Mouse (Mus musculus) A20 (cell line): ENCODE measurements around the gene Gm11938.
"Not testable (repeated sequence)": the region's sequence is repeated elsewhere in the genome, so short reads cannot be mapped to it uniquely, and the experiment has no call there.

Experiments used
- DNase-seq: peaks from one replicate; pipeline ENCODE4 v3.0.0-alpha.2; 2011; ENCODE audit warnings: low read depth, low spot score

Gene Gm11938

GRCm38 (mm10) chr11:99603208-99603607, at the start of gene Gm11938:
Gene Gm11938 (minus strand): TSS chr11:99603308.
- DNase-seq = not testable (repeated sequence)

GRCm38 (mm10) chr11:99650136-99650535, 47.0 kb upstream of the Gm11938 start, which contains the start of gene Gm11555:
Gene Gm11555 (minus strand): TSS chr11:99650236.
- DNase-seq = no peak

- DNase-seq = no peak
Measured at GRCm38 (mm10) chr11:99646444-99646843, 43.3 kb upstream of the Gm11938 start.

- DNase-seq = no peak
Measured at GRCm38 (mm10) chr11:99644351-99644750, 41.2 kb upstream of the Gm11938 start.

GRCm38 (mm10) chr11:99643635-99644139, 40.6 kb upstream of the Gm11938 start, which contains the start of gene Krtap4-7:
Gene Krtap4-7 (minus strand): TSS chr11:99644089.
- not testable (repeated sequence) for DNase-seq

GRCm38 (mm10) chr11:99640926-99641325, 37.8 kb upstream of the Gm11938 start:
- no peak for DNase-seq

- DNase-seq = no peak
Measured at GRCm38 (mm10) chr11:99637086-99637485, 34.0 kb upstream of the Gm11938 start.

GRCm38 (mm10) chr11:99634653-99635134, 31.6 kb upstream of the Gm11938 start, which contains the start of gene Krtap4-2:
Gene Krtap4-2 (minus strand): TSS chr11:99635084.
- no peak for DNase-seq

GRCm38 (mm10) chr11:99633293-99633692, 30.2 kb upstream of the Gm11938 start:
- no peak for DNase-seq

- DNase-seq = no peak
Measured at GRCm38 (mm10) chr11:99630890-99631289, 27.8 kb upstream of the Gm11938 start.

GRCm38 (mm10) chr11:99628138-99628537, 25.0 kb upstream of the Gm11938 start, which contains the start of gene Krtap4-1:
Gene Krtap4-1 (minus strand): TSS chr11:99628238.
- DNase-seq = no peak

GRCm38 (mm10) chr11:99620335-99620734, 17.2 kb upstream of the Gm11938 start, which contains the start of gene Gm11562:
Gene Gm11562 (minus strand): TSS chr11:99620435.
- DNase-seq = no peak

- DNase-seq = no peak
Measured at GRCm38 (mm10) chr11:99614796-99615363, 11.8 kb upstream of the Gm11938 start, which contains the start of gene Krtap2-4. Gene Krtap2-4 (minus strand): TSS chr11:99614846.

GRCm38 (mm10) chr11:99610089-99610488, 7.0 kb upstream of the Gm11938 start, which contains the start of gene Gm11937:
Gene Gm11937 (minus strand): TSS chr11:99610189.
- not testable (repeated sequence) for DNase-seq

- DNase-seq = no peak
Measured at GRCm38 (mm10) chr11:99609126-99609525, 6.0 kb upstream of the Gm11938 start.

- not testable (repeated sequence) for DNase-seq
Measured at GRCm38 (mm10) chr11:99597742-99598141, 5.4 kb downstream of the Gm11938 start, which contains the start of gene Krtap9-3. Gene Krtap9-3 (minus strand): TSS chr11:99598105.

- DNase-seq = no peak
Measured at GRCm38 (mm10) chr11:99590981-99591380, 12.1 kb downstream of the Gm11938 start, which contains the start of gene Krtap1-3. Gene Krtap1-3 (minus strand): TSS chr11:99591339.

GRCm38 (mm10) chr11:99585096-99585495, 18.0 kb downstream of the Gm11938 start:
- no peak for DNase-seq

GRCm38 (mm10) chr11:99583245-99583704, 19.8 kb downstream of the Gm11938 start, which contains the start of gene Krtap1-4:
Gene Krtap1-4 (minus strand): TSS chr11:99583654.
- no peak for DNase-seq

- no peak for DNase-seq
Measured at GRCm38 (mm10) chr11:99581564-99581963, 21.5 kb downstream of the Gm11938 start.

GRCm38 (mm10) chr11:99581051-99581450, 22.1 kb downstream of the Gm11938 start:
- no peak for DNase-seq

GRCm38 (mm10) chr11:99580636-99581035, 22.5 kb downstream of the Gm11938 start, which contains the start of gene Krtap1-5:
Gene Krtap1-5 (minus strand): TSS chr11:99581016.
- no peak for DNase-seq
